Mouse (Mus musculus) macrophage (primary cell): ENCODE measurements around the gene Kalrn. TPM values are rescaled to one million over a fixed set of nuclear protein-coding genes. Genes with fewer than 3 reads are reported as not detected.
"Not testable (repeated sequence)": the region's sequence is repeated elsewhere in the genome, so short reads cannot be mapped to it uniquely, and the experiment has no call there.

Experiments
- H3K27ac ChIP-seq: fragments of 350-480 bp; formaldehyde crosslinking; 2 replicates; pipeline ENCODE4 v1.9.0; 2021
- H3K36me3 ChIP-seq: fragments of 350-480 bp; formaldehyde crosslinking; 2 replicates; pipeline ENCODE4 v1.9.0; 2021; ENCODE audit errors: inconsistent target
- H3K4me3 ChIP-seq: fragments of 350-480 bp; formaldehyde crosslinking; 2 replicates; pipeline ENCODE4 v1.9.0; 2021; ENCODE audit errors: inconsistent target
- H3K79me2 ChIP-seq: fragments of 350-480 bp; formaldehyde crosslinking; 2 replicates; pipeline ENCODE4 v1.9.0; 2021; ENCODE audit errors: inconsistent target
- WGBS: methylation state at CpG from one replicate; pipeline ENCODE4 v1.1.7; 2026; ENCODE audit warnings: inconsistent platforms; ENCODE audit not compliant: missing documents; 5-methylcytosine and 5-hydroxymethylcytosine counted together
- polyA plus RNA-seq: library from polyadenylated mRNA; stranded (reverse); fragments of 250-400 nt; gene quantifications from 3 replicates; pipeline ENCODE4 v1.2.4, GENCODE M21; 2018; ENCODE audit warnings: inconsistent platforms

The Kalrn gene
- polyA plus RNA-seq, 1 experiment from 2014 or later, result 0.32 TPM

DNA sequence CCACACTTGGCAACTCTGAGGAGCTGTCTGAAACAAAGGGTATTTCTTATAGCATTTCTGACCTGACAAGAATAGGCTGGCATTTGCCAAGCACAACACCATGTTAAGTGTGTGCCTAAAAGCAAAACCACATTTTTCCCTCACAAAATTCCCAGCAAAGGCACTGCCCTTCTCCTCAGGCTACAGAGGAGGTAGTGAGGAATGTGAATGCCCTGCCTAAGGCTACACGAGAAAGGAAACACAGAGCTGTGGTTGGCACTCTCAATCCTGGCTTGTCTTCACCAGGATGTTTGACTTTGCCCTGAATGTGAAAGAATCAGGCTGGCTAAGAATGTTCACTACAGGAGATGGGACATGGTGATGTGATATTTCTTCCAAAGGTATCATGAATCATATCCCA, 249.8 kb downstream of the Kalrn start:
- Histone ChIP-seq H3K36me3 (no peaks in the 10 kb centered on the region), H3K27ac (no peak overlapping the region), H3K79me2 (no peaks in the 10 kb centered on the region), H3K4me3 (no peak overlapping the region)
- WGBS, result 68% methylated on average over 1 of the region's 1 CpGs

DNA sequence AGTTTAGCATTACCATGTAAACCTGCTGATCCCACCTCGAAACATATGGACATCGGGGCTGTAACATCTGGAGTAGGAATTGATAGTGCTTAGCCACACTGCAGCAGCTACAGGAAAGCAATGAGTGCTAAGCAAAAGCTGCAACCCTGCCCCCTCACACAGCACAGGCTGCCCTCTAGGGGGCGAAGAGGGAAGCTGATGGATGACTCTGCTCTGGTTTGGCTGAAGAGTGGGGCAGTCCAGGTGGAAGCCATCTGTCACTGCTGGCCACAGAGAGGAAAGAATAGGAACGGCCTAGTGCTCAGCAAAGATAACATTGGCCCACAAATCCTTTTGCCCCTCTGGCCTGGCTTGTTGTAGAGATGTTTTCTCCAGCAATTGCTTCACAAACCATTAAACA, 250.8 kb downstream of the Kalrn start:
- Histone ChIP-seq H3K36me3 (no peaks in the 10 kb centered on the region), H3K27ac (no peak overlapping the region), H3K79me2 (no peaks in the 10 kb centered on the region), H3K4me3 (no peak overlapping the region)
- WGBS, result 13% methylated on average over 4 of the region's 4 CpGs

DNA sequence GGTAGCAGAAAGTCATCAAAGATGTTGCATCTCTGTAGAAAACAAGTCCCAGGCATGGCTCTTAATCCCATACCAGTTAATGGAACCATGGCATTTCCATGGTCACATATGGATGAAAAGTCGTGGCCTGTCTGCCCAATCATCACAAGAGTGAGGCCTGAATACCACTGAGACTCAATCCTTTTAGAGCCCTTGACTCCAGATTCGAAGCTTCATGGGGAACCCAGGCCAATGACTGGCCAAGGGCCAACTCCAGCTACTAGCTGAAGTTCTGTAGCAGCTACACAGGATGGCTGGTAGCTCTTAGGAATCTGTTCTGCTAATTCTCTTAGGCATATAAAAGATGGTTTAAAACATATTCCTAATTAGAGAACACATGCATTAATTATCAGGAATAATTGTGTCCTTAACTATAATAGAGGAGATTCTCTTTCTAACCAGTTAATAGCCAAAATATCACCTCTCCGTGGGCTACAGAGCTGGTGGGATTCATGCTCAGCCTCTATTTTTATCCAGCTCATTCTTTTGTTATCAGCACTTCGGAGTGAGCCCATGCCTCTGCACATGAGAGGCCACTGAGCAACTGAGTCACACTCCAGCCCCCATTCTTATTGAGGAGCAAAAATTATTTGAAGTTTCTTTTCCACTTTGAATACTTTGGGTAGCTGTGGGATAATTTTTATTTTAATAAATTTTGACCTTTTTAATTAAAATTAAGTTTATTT, 252.1 kb downstream of the Kalrn start:
- Histone ChIP-seq H3K27ac (no peak overlapping the region), H3K36me3 (no peaks in the 10 kb centered on the region), H3K4me3 (no peak overlapping the region), H3K79me2 (no peaks in the 10 kb centered on the region)
- WGBS, result 86% methylated on average over 4 of the region's 4 CpGs

DNA sequence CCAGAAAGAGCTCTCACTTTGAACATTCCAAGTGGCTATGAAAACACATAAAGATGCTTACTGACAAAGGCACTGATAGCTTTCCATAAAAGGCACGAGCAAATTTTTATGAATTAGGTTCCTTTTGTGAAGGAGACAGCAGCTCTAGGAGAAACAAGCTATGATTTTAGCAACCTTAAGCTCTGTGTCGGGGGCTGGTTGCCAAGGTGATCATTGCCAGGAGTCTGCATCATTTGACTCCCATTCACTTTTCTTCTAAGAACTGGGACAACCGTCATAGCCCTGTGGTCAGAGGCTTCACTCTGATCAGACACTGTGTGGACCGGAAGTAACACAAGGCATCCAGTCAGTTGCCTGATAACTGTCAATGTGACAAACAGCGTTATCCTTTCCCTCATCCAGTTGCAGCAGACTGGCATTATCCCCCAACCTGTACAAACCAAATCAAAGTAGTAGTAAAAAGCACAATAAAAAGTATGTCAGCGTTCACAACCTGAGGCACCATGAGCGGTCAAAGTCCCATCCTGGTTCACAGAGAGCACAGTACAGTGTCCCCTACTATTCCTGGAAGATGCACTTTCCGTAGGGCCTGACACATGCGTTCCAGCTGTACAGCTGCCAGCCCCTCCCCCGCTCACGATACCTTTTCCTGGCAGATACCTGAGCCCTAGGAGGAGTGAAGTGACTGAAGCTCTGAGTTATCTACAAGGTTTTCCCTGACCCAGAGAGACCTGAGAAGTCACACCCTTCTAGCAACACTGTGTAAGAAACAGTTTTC, 253.1 kb downstream of the Kalrn start:
- WGBS, result 88% methylated on average over 11 of the region's 11 CpGs
- H3K4me3 ChIP-seq, result no peak overlapping the region
- H3K36me3 ChIP-seq, result no peaks in the 10 kb centered on the region
- H3K79me2 ChIP-seq, result no peaks in the 10 kb centered on the region
- no peak overlapping the region for H3K27ac ChIP-seq

DNA sequence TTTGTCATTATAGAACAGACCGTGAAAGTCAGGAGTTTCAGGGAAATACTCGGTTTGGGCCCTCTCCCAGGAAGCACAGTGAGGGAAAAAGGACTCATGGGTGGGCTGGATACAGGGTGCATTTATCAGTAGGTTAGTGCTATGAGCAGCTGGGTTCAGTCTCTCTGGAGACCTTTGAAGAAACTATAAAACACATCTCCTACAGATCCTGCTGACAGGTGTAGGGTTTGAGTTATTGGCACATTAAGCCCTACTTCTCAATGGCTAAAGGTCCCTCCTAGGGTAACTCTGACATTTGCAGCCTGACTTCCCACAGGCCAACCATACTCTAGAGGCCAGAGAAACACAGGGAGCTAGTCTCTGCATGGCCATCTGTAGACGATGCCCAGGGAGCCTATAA, 256.2 kb downstream of the Kalrn start:
- WGBS, result 62% methylated on average over 3 of the region's 3 CpGs

DNA sequence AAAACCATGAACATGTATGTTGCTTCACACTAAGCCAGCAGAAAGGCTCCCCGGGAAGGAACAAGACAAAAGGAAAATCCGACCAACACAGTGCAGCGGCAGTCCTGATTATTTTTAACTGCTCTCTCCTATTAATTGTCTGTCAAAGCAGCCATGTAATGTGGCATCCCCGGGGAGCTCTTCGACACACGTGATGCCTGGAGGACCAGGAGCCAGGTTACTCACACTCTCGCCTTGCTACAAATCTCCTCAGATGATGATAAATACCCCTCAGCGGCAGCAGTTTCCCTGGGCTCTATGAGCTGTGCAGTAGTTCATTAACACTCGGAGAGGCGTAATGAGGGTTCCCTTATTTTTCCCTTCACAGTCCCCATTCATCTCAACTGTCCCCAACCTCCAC, 257.1 kb downstream of the Kalrn start:
- 91% methylated on average over 10 of the region's 10 CpGs for WGBS
- H3K36me3 ChIP-seq, result no peaks in the 10 kb centered on the region
- no peak overlapping the region for H3K27ac ChIP-seq
- H3K4me3 ChIP-seq, result no peak overlapping the region
- no peaks in the 10 kb centered on the region for H3K79me2 ChIP-seq

More for the DNA sequence above, 256.2 kb downstream of the Kalrn start:
- H3K79me2 ChIP-seq, result no peaks in the 10 kb centered on the region
- H3K4me3 ChIP-seq, result no peak overlapping the region
- H3K36me3 ChIP-seq, result no peaks in the 10 kb centered on the region
- H3K27ac ChIP-seq, result no peak overlapping the region

DNA sequence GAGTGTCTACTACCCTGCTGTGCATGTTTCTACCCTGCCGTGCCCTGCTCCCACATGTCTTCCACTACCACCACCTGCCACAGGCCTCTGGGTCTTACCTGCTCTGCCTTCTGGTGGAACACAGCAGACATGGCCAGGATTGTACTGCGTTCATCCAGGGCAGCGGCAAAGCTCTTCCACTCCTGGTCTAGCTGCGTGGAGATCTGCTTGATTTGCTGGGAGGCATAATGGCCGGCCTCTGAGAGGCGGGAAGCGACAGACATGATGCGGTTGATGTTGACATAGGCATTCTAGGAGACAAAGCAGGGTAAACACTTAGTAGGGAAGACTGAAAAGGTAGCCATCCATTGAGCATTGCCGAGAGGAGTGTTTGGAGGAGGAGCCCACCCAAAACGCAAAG, 259.3 kb downstream of the Kalrn start:
- no peak overlapping the region for H3K27ac ChIP-seq
- no peak overlapping the region for H3K4me3 ChIP-seq
- no peaks in the 10 kb centered on the region for H3K79me2 ChIP-seq
- no peaks in the 10 kb centered on the region for H3K36me3 ChIP-seq
- 89% methylated on average over 10 of the region's 10 CpGs for WGBS

DNA sequence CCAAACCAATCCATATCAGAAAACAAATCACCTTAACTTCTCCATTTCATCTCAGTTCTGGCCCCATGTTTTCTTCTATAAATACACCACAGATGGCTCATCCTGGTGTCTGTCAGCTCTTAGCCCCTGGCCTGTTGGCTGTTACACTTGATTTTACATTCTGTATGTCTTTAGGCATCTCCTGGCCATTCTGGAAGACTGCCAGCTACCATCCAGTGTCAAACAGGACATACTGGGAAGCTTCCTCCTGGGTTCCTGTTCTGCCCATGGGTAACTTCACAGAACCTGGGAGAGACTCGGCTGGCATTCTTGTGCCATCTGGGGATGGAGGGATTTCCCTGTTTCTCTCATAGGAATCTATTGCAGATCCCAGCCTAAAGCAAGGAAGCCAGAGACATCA, 261.8 kb downstream of the Kalrn start:
- WGBS, result 93% methylated on average over 1 of the region's 1 CpGs
- Histone ChIP-seq H3K4me3 (no peak overlapping the region), H3K36me3 (no peaks in the 10 kb centered on the region), H3K27ac (no peak overlapping the region), H3K79me2 (no peaks in the 10 kb centered on the region)

DNA sequence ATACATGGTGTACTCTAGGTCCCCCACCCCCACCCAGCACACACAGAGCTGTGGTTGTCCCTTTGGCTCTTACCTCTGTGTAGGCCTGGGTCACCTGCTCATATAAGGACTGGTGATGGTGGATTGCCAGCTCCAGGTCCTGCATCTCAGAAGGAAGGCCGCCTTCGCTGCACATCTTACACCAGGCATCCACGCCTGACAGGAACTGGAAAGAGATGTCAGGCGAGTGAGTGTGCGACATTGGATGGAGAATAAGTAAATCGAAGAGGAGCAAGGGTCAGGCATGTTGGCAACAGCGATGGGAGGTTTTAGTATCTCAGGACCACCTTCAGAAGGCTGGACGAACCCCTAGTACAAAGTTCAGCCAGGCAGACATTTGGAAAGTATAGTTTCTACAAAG, 263.0 kb downstream of the Kalrn start:
- Histone ChIP-seq H3K4me3 (no peak overlapping the region), H3K27ac (no peak overlapping the region), H3K79me2 (no peaks in the 10 kb centered on the region), H3K36me3 (no peaks in the 10 kb centered on the region)
- 92% methylated on average over 8 of the region's 8 CpGs for WGBS

DNA sequence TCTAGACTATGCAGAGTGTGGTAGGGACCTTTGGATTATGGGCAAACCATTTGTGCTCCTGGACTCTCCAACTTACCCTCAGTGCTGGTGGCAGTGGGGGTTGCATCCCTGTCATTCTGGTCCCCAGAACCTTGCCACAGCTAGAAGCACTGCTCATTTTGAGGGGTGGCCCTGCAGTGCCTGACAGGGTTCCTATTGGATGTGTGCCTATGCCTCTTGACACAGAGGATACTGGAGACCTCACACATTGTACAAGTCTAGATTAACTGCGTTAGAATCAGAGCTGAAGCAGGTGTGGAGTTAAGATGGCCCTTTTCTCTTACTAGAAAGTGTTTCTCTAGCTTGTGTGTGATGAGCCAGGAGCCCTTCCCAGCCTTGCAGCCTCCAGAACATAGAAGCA, 265.0 kb downstream of the Kalrn start:
- Histone ChIP-seq H3K36me3 (no peaks in the 10 kb centered on the region), H3K27ac (no peak overlapping the region), H3K4me3 (no peak overlapping the region), H3K79me2 (no peaks in the 10 kb centered on the region)
- WGBS, result 88% methylated on average over 1 of the region's 1 CpGs

DNA sequence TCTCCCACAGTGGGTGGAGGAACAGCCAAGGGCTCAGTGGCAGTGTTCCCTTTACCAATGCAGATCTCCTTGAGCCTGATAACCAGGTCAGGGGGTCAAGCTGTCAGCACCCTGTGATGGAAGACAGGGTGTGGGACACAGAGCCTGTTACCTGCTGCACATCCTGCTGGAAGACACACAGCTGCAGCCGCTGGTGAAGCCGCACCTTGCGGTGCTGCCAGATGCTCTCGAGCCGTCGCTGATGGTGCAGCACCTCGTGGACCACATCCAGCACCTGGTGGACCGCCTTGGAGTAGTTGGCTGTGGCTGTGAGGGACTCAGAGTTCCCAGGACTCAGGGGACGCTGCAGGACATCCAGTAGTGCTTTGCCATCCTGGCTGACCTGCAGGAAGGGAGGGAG, 265.9 kb downstream of the Kalrn start:
- Histone ChIP-seq H3K36me3 (no peaks in the 10 kb centered on the region), H3K27ac (no peak overlapping the region), H3K79me2 (no peaks in the 10 kb centered on the region), H3K4me3 (no peak overlapping the region)
- WGBS, result 89% methylated on average over 9 of the region's 9 CpGs

DNA sequence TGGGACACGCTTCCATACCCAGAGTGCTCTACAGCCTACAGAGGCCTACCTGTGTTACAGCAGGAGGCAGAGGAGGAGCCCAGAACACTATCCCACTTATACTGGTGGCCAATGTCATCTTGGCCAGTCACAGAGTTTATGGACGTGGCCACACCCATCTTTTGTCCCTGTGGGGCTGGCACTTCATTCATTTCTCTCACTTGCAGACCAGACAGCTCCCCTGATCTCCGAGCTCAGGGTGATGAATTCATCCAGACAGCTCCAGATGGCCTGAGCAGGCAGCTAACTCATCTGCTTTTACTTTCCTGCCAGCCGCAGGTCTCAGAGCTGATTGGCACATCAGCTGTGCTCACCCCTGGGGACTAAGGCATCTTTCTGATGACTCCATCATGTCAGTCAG, 267.7 kb downstream of the Kalrn start:
- no peak overlapping the region for H3K27ac ChIP-seq
- H3K79me2 ChIP-seq, result no peaks in the 10 kb centered on the region
- H3K36me3 ChIP-seq, result no peaks in the 10 kb centered on the region
- H3K4me3 ChIP-seq, result no peak overlapping the region
- 86% methylated on average over 4 of the region's 4 CpGs for WGBS

DNA sequence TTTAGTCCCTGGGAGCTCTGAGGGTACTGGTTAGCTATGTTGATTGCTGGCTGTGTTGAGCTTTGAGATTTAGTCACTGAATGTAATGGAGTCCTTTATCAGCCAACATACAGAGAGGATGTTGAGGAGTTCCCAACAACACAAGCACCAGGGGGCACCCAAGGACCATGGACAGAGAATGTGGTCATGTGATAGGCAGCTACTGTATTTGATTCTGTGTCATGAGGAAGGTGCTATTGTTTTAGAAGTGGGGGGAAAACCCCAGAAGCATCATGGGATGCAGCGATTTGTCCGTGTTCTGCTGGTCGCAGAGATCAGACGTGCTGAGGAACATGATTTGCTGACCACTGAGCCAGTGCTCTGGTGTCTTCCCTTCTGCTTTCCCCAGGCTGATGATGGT, 269.5 kb downstream of the Kalrn start:
- H3K27ac ChIP-seq, H3K36me3 ChIP-seq, H3K79me2 ChIP-seq, H3K4me3 ChIP-seq: not testable (repeated sequence)
- WGBS, result 38% methylated on average over 4 of the region's 4 CpGs

DNA sequence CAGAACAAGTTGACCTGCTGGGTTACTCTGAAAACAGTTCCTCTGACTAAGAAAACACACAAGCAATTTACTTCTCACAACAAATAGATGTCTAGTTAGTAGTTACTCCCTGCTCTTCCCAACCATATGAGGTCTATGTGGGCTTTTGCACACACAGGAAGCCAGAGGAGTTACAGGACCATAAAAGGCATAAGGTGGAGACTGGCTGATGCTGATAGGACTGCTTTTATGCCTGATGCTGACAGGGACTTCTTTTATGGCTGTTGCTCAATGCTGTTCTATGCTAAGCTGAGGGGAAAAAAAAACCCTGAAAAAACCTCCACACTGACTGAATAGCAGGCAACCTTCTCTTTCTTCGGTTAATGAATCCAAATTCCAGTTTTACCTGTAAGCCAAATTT, 270.8 kb downstream of the Kalrn start:
- Histone ChIP-seq H3K4me3 (no peak overlapping the region), H3K36me3 (no peaks in the 10 kb centered on the region), H3K27ac (no peak overlapping the region), H3K79me2 (no peaks in the 10 kb centered on the region)
- 82% methylated on average over 1 of the region's 1 CpGs for WGBS

DNA sequence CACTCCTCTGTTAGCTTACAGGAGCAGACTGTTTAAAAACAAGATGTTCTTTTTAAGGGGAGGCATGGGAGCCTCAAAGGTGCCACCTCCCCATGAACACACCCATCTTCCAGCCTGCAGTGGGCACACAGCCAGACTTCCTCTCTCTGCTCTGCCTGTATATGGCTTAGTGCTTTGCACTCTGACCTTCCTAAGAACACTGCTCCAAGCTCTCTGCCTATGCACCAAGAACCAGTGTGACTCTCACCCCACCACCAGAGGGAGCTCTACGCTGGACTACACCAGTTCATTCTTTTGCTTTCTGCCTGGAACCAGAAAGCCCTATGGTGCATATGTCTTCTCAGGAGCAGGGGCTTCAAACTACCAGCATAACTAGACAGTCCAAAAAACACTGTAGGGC, 271.3 kb downstream of the Kalrn start:
- no peak overlapping the region for H3K4me3 ChIP-seq
- no peaks in the 10 kb centered on the region for H3K79me2 ChIP-seq
- 91% methylated on average over 1 of the region's 1 CpGs for WGBS
- H3K27ac ChIP-seq, result no peak overlapping the region
- H3K36me3 ChIP-seq, result no peaks in the 10 kb centered on the region
